Mouse (Mus musculus) embryonic facial prominence, embryonic 14.5 days (tissue): ENCODE data around the gene Selenon. TPM values are rescaled to one million over a fixed set of nuclear protein-coding genes. Genes with fewer than 3 reads are reported as not detected.
A peak's percentile ranks its signal among the peaks of the same experiment; 100 is the strongest.
"Not testable (repeated sequence)": the region's sequence is repeated elsewhere in the genome, so short reads cannot be mapped to it uniquely, and the experiment has no call there.

Experiments
- ATAC-seq: fragments of 200-750 bp; cut with Nextera tagmentation; 2 replicates; pipeline ENCODE4 v1.8.0; 2017; ENCODE audit warnings: low read depth, moderate number of reproducible peaks, moderate TSS enrichment
- DNase-seq: peaks from one replicate; pipeline ENCODE4 v3.0.0-alpha.2; 2015; ENCODE audit warnings: low spot score
- H3K27ac ChIP-seq: fragments of 300-500 bp; sonication (generic); replicated peaks from 2 replicates; pipeline ENCODE4 v1.5.1; 2014; ENCODE audit warnings: low read depth, mild to moderate bottlenecking, low read length, moderate library complexity
- H3K27me3 ChIP-seq: fragments of 300-500 bp; sonication (generic); replicated peaks from 2 replicates; pipeline ENCODE4 v1.6.1; 2014; ENCODE audit warnings: low read length; ENCODE audit not compliant: control insufficient read depth, insufficient read depth
- H3K36me3 ChIP-seq: fragments of 300-500 bp; sonication (generic); 2 replicates; pipeline ENCODE4 v1.6.1; 2014; ENCODE audit warnings: low read length, mixed read lengths; ENCODE audit not compliant: control insufficient read depth, insufficient read depth
- H3K4me1 ChIP-seq: fragments of 300-500 bp; sonication (generic); 2 replicates; pipeline ENCODE4 v1.6.1; 2014; ENCODE audit warnings: antibody characterized with exemption, low read length; ENCODE audit not compliant: control insufficient read depth, insufficient read depth
- H3K4me2 ChIP-seq: fragments of 300-500 bp; sonication (generic); 2 replicates; pipeline ENCODE4 v1.6.1; 2014; ENCODE audit warnings: low read depth, mild to moderate bottlenecking, low read length, moderate library complexity, mixed read lengths
- H3K4me3 ChIP-seq: fragments of 300-500 bp; sonication (generic); 2 replicates; pipeline ENCODE4 v1.5.1; 2014; ENCODE audit warnings: low read depth, mild to moderate bottlenecking, low read length
- H3K9ac ChIP-seq: fragments of 300-500 bp; sonication (generic); 2 replicates; pipeline ENCODE4 v1.6.1; 2014; ENCODE audit warnings: low read depth, mild to moderate bottlenecking, low read length, moderate library complexity, mixed read lengths
- H3K9me3 ChIP-seq: fragments of 300-500 bp; sonication (generic); 2 replicates; pipeline ENCODE4 v1.6.1; 2016; ENCODE audit warnings: low read length; ENCODE audit not compliant: control insufficient read depth
- WGBS: fragments of 180-500 bp; shearing (Covaris S2); extraction: QIAGEN DNeasy Blood & Tissue Kit; methylation state at CpG from one replicate; pipeline ENCODE4 v1.1.7; 2014; 5-methylcytosine and 5-hydroxymethylcytosine counted together
- polyA plus RNA-seq: library from polyadenylated mRNA; unstranded; fragments of >200 nt; fragmentation: Nextera tagmentation; extraction: Ambion mirVana; gene quantifications from 2 replicates; pipeline ENCODE4 v1.2.1, GENCODE M21; 2014

Gene Selenon
- polyA plus RNA-seq, 1 experiment from 2014 or later, result 24.7 TPM

DNA sequence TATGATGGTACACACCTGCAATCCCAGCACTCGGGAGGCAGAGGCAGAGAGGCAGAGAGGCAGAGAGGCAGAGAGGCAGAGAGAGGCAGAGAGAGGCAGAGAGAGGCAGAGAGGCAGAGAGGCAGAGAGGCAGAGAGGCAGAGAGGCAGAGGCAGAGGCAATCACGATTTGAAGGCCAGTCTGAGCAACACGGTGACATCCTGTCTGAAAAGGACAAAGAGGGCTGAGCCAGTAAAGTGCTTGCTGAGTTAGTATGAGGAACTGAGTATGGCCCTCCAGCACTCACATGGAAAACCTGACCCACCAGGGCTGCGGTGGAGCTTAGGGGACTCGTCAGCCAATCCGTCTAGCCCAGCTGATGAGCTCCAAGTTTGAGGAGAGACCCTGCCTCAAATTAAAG is 53.0 kb downstream of the Selenon start:
- not testable (repeated sequence) for H3K9me3 ChIP-seq, H3K4me3 ChIP-seq, H3K36me3 ChIP-seq, H3K27me3 ChIP-seq, H3K27ac ChIP-seq, ATAC-seq, DNase-seq, H3K9ac ChIP-seq, H3K4me2 ChIP-seq
- WGBS, result 90% methylated on average over 6 of the region's 6 CpGs
- peaks cover 15% of the 10 kb centered on the region for H3K4me1 ChIP-seq

DNA sequence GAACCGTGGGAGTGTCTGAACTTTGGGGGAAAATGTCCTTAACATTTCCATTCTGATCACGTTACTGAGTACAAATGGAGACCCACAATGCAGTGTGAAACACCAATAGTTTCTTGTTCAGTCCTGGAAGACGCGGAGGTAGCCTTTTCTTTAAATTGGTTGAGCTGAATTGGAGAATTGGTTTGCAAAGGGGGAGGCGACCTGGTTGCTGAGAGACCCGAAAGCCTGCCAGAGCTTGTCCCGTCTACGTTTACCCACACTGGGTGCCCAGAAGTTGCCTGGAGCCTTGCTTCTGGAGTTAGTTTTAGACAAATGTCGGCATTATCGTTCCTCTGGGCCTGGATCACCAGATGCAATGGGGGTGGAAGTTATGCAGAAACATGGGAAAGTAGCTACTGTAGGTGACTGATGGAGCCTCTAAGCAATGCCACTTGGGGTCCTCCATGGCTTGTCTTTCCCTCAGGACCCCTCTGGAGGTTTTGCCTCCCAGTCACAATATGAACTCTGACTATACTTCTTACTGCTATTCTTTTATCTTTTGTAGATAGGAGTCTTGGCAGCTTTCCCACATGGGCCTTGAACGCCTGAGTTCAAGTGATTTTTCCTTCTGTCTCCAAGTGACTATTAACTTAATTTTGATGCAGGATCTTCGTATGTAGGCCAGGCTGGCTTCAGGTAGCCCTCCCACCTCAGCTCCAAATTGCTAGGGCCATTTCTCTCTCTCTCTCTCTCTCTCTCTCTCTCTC is 53.8 kb downstream of the Selenon start:
- Histone ChIP-seq H3K4me1 (peaks cover 15% of the 10 kb centered on the region), H3K9me3 (no peaks in the 10 kb centered on the region), H3K4me2 (0 out of 2 replicates have a peak overlapping the region, but pooled peaks have one; percentile 87), H3K36me3 (no peaks in the 10 kb centered on the region), H3K27ac (no peak overlapping the region), H3K27me3 (no peaks in the 10 kb centered on the region), H3K4me3 (no peak overlapping the region), H3K9ac (no peak overlapping the region)
- WGBS, result 64% methylated on average over 12 of the region's 12 CpGs
- DNase-seq (no peak), ATAC-seq (no peak)

- Histone ChIP-seq H3K27me3 (no peaks in the 10 kb centered on the region), H3K9ac (peak overlapping the region; percentile 66), H3K36me3 (no peaks in the 10 kb centered on the region), H3K4me1 (peaks cover 15% of the 10 kb centered on the region), H3K4me3 (peak overlapping the region; percentile 48), H3K4me2 (peak overlapping the region; percentile 87), H3K9me3 (no peaks in the 10 kb centered on the region), H3K27ac (no peak overlapping the region)
- WGBS, result 15% methylated on average over 6 of the region's 6 CpGs
- DNase-seq, result no peak
- ATAC-seq, result peak; percentile 9; the same call in 1 of the 2 replicates
Observed at GRCm38 (mm10) chr4:134497223-134497622, 54.7 kb downstream of the Selenon start.

DNA sequence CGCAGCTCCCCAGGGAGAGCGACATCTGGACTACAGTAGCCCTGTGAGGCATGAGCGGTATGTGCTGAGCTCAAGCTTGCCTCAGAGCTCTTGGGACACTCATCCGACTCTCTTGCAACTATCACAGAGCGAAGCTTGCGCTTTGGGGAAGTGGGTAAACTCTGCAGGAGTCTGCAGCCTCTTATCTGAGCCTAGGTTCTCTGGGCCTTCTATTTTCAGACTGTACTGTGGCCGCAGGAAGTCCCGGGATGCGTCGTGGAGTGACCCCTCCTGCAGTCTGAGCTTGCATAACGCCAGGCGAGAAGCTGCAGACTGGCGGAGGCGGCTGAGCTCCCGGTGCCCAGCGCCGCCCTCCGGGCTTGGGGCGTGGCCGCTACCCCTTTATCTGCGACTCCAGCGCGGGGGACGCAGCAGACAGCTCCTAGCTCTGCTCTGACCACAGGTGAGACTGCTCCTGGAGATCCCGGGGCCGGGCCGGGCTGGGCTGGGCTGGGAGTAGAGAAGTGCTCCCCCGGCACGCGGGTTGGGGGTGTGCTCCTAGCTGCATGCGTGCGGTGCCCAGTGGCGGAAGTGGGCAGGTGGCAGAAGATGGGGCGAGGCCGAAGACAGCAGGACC is 55.3 kb downstream of the Selenon start, which contains the start of gene Paqr7:
Paqr7 (plus strand) TSS at position 103 of the 616 bp plus-strand sequence.
- Histone ChIP-seq H3K9me3 (no peaks in the 10 kb centered on the region), H3K4me3 (peak within 1 kb of the TSS; percentile 48), H3K27me3 (no peaks in the 10 kb centered on the region), H3K4me1 (peaks cover 15% of the 10 kb centered on the region), H3K9ac (peak within 1 kb of the TSS; percentile 66), H3K4me2 (peak within 1 kb of the TSS; percentile 87), H3K36me3 (no peaks in the 10 kb centered on the region), H3K27ac (no peak within 1 kb of the TSS; the same call in 1 of the 2 replicates)
- ATAC-seq (peak; percentile 70), DNase-seq (peak; percentile 63)
- 2% methylated on average over 30 of the region's 35 CpGs for WGBS

DNA sequence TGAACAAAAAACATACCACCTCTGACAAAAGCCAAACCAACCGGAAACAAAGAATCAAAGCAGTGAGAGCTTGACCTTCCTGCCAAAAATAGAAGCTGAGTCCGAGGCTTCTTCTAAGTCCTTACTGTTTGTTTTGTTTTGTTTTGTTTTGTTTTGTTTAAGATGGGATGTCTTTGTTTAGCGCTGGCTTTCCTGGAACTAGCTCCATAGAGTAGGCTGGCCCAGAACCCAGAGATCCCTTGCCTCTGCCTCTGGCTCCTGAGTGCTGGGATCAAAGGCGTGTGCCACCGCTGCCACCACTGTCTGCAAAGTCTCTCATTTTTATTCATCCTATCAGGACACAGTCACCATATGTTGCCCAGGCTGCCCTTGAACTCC is 56.4 kb downstream of the Selenon start:
- DNase-seq (no peak), ATAC-seq (no peak)
- H3K36me3 ChIP-seq, result no peaks in the 10 kb centered on the region
- no peaks in the 10 kb centered on the region for H3K9me3 ChIP-seq
- no peak overlapping the region for H3K4me3 ChIP-seq
- no peak overlapping the region for H3K9ac ChIP-seq
- no peaks in the 10 kb centered on the region for H3K27me3 ChIP-seq
- H3K27ac ChIP-seq, result no peak overlapping the region; the same call in 1 of the 2 replicates
- WGBS, result 60% methylated on average over 5 of the region's 5 CpGs
- H3K4me2 ChIP-seq, result no peak overlapping the region
- peaks cover 15% of the 10 kb centered on the region for H3K4me1 ChIP-seq

DNA sequence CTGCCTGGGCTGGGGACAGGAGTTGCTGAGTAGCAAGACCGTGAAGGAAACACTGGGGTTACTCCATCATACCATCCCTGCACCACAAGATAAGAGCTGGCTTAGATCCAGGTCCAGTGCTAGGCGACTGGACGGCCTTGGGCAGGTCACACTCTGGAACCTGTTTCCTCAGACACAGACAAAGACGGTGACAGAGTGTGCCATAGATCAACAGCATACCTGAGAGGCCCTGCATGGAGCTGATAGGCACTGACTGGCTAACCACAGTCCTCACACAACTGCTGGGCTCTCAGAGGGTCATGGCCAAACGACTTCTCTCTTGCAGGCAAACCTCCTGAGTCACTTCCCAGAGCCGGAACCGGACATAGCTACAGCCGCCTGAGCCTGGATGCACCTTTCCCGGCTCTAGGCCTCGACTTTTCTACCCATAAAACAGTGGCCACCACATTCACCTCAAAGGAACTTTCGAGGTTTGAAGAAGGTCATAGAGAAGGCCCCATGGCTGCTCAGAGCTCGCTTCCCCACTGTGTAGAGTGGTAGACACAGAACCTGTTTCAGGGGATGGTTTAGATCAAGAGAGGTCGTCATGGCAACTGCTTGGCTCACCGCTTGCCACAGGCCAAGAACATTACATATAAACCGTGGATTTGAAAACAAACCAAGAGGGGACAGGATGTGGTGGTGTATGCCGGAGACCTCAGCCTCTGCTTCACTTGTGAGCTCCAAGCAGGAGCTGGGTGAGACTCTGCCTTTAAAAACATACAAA is 57.0 kb downstream of the Selenon start:
- no peak overlapping the region; the same call in 1 of the 2 replicates for H3K27ac ChIP-seq
- H3K9me3 ChIP-seq, result no peaks in the 10 kb centered on the region
- WGBS, result 62% methylated on average over 16 of the region's 16 CpGs
- no peaks in the 10 kb centered on the region for H3K27me3 ChIP-seq
- H3K4me2 ChIP-seq, result no peak overlapping the region
- ATAC-seq, result no peak
- H3K4me1 ChIP-seq, result peaks cover 15% of the 10 kb centered on the region
- no peak overlapping the region for H3K4me3 ChIP-seq
- peak overlapping the region; percentile 34; the same call in 1 of the 2 replicates for H3K9ac ChIP-seq
- no peaks in the 10 kb centered on the region for H3K36me3 ChIP-seq
- peak; percentile 70 for DNase-seq

GRCm38 (mm10) chr4:134494161-134494560 is 57.8 kb downstream of the Selenon start:
- not testable (repeated sequence) for H3K27ac ChIP-seq, H3K27me3 ChIP-seq, H3K36me3 ChIP-seq, DNase-seq, ATAC-seq, H3K9me3 ChIP-seq, H3K9ac ChIP-seq, H3K4me3 ChIP-seq, H3K4me2 ChIP-seq
- peaks cover 15% of the 10 kb centered on the region for H3K4me1 ChIP-seq
- WGBS, result 94% methylated on average over 6 of the region's 6 CpGs

DNA sequence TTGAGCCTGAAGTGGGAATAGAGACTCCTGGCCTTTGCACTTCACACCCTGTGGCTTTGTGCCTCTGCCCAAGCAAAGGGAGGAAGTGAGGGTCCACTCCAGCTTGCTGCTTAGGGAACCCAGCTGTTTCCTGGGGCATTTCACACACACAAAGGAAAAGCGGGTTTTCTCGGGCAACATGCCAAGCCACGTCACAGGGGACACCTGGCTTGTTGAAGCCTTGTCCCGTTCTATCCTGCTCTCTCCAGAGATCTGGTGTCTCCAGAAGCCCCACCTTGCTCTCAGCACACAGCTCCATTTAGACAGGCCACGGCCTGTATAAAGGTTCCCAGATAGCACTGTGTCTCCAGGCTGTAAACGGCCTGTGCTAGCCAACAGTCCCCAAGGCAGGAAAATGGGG is 60.2 kb downstream of the Selenon start:
- Histone ChIP-seq H3K27ac (0 out of 2 replicates have a peak overlapping the region, but pooled peaks have one; percentile 15), H3K4me1 (peaks cover 7% of the 10 kb centered on the region; the same call in 1 of the 2 replicates), H3K9me3 (no peaks in the 10 kb centered on the region), H3K27me3 (no peaks in the 10 kb centered on the region), H3K9ac (no peak overlapping the region), H3K36me3 (no peaks in the 10 kb centered on the region), H3K4me2 (no peak overlapping the region), H3K4me3 (no peak overlapping the region)
- 47% methylated on average over 6 of the region's 6 CpGs for WGBS
- ATAC-seq (peak; percentile 72; the same call in 1 of the 2 replicates), DNase-seq (peak; percentile 73)
